Mouse (Mus musculus) liver, postnatal 0 days (tissue): ENCODE results near the gene Ptpra. TPM values are rescaled to one million over a fixed set of nuclear protein-coding genes. Genes with fewer than 3 reads are reported as not detected.

Experiments
- ATAC-seq: fragments of 200-750 bp; cut with Nextera tagmentation; 2 replicates; pipeline ENCODE4 v1.8.0; 2017; ENCODE audit warnings: mild to moderate bottlenecking, moderate library complexity
- DNase-seq: peaks from one replicate; pipeline ENCODE4 v3.0.0-alpha.2; 2016
- H3K27ac ChIP-seq: fragments of 300-500 bp; sonication (generic); 2 replicates; pipeline ENCODE4 v1.5.1; 2014; ENCODE audit warnings: antibody characterized with exemption, moderate library complexity, mild to moderate bottlenecking, low read depth
- H3K27me3 ChIP-seq: fragments of 300-500 bp; sonication (generic); 2 replicates; pipeline ENCODE4 v1.6.1; 2014; ENCODE audit warnings: low read length, control low read depth, mixed read lengths; ENCODE audit not compliant: insufficient read depth
- H3K36me3 ChIP-seq: fragments of 300-500 bp; sonication (generic); replicated peaks from 2 replicates; pipeline ENCODE4 v1.6.1; 2014; ENCODE audit warnings: mild to moderate bottlenecking, control low read depth, low read length, moderate library complexity, mixed read lengths; ENCODE audit not compliant: insufficient read depth
- H3K4me1 ChIP-seq: fragments of 300-500 bp; sonication (generic); 2 replicates; pipeline ENCODE4 v1.6.1; 2014; ENCODE audit warnings: antibody characterized with exemption, mild to moderate bottlenecking, control low read depth; ENCODE audit not compliant: insufficient read depth
- H3K4me2 ChIP-seq: fragments of 300-500 bp; sonication (generic); 2 replicates; pipeline ENCODE4 v1.6.1; 2014; ENCODE audit warnings: low read depth, mild to moderate bottlenecking, low read length, moderate library complexity, mixed read lengths
- H3K4me3 ChIP-seq: fragments of 300-500 bp; sonication (generic); 2 replicates; pipeline ENCODE4 v1.5.1; 2014; ENCODE audit warnings: low read depth, low read length
- H3K9ac ChIP-seq: fragments of 300-500 bp; sonication (generic); replicated peaks from 2 replicates; pipeline ENCODE4 v1.6.1; 2014; ENCODE audit warnings: mild to moderate bottlenecking, moderate library complexity
- H3K9me3 ChIP-seq: fragments of 300-500 bp; sonication (generic); 2 replicates; pipeline ENCODE4 v1.6.1; 2016; ENCODE audit warnings: mild to moderate bottlenecking, control low read depth, low read length, mixed read lengths
- CTCF ChIP-seq: sonication (generic); IDR thresholded peaks from 2 replicates; pipeline ENCODE4 v1.5.1; 2016; ENCODE audit warnings: antibody characterized with exemption, low read depth
- EP300 ChIP-seq: IDR thresholded peaks from 2 replicates; pipeline ENCODE4 v1.6.1; 2016; ENCODE audit warnings: antibody characterized with exemption, low read depth, mild to moderate bottlenecking
- WGBS: fragments of 180-500 bp; shearing (Covaris S2); extraction: QIAGEN DNeasy Blood & Tissue Kit; methylation state at CpG from one replicate; pipeline ENCODE4 v1.1.7; 2014; ENCODE audit not compliant: insufficient replicate concordance; 5-methylcytosine and 5-hydroxymethylcytosine counted together
- polyA plus RNA-seq: library from polyadenylated mRNA; unstranded; fragments of >200 nt; fragmentation: Nextera tagmentation; extraction: Ambion mirVana; gene quantifications from 2 replicates; pipeline ENCODE4 v1.2.1, GENCODE M21; 2015

Gene Ptpra
- polyA plus RNA-seq, 1 experiment from 2014 or later, result 18.7 TPM

- Histone ChIP-seq H3K4me3 (peak overlapping the region; percentile 92), H3K9me3 (no peaks in the 10 kb centered on the region), H3K4me1 (peaks cover 16% of the 10 kb centered on the region), H3K36me3 (peaks cover 5% of the 10 kb centered on the region; the same call in 1 of the 2 replicates), H3K9ac (peak overlapping the region; percentile 89), H3K27ac (peak overlapping the region; percentile 94), H3K27me3 (no peaks in the 10 kb centered on the region), H3K4me2 (peak overlapping the region; percentile 90)
- no peak for ATAC-seq
- 25% methylated on average over 5 of the region's 5 CpGs for WGBS
- TF ChIP-seq EP300 (no peak), CTCF (peak; percentile 46)
- DNase-seq, result no peak
Measured at GRCm38 (mm10) chr2:130425112-130425511, 25.0 kb upstream of the Ptpra start.

DNA sequence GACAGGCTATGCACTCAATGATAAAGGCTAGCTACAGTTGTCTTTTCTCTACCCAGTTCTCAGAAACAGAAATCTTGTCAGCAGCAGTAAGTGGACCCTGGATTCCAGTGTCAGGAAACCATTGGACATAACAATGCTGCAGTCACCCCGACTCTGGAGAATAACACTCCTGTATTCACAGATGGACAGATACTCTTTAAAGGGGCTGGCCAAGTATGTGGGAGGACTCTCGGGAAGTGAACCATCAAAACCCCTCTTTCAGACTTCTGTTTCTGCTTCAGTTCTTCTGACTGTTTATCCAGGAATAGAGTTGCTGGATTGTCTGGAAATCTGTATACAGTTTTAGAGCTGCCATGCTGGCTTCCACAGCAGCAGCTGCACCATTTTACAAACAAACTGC lies 20.2 kb upstream of the Ptpra start:
- Histone ChIP-seq H3K9ac (no peak overlapping the region), H3K36me3 (peaks cover 10% of the 10 kb centered on the region; the same call in 1 of the 2 replicates), H3K27ac (no peak overlapping the region), H3K4me3 (no peak overlapping the region), H3K4me2 (no peak overlapping the region), H3K9me3 (no peaks in the 10 kb centered on the region), H3K27me3 (no peaks in the 10 kb centered on the region), H3K4me1 (peaks cover 6% of the 10 kb centered on the region)
- no peak for ATAC-seq
- DNase-seq, result no peak
- 58% methylated on average over 2 of the region's 2 CpGs for WGBS
- TF ChIP-seq CTCF (no peak), EP300 (no peak)

- Histone ChIP-seq H3K4me1 (peaks cover under 1% of the 10 kb centered on the region), H3K27me3 (no peaks in the 10 kb centered on the region), H3K36me3 (peaks cover 10% of the 10 kb centered on the region; the same call in 1 of the 2 replicates), H3K4me2 (no peak overlapping the region), H3K9ac (no peak overlapping the region), H3K27ac (0 out of 2 replicates have a peak overlapping the region, but pooled peaks have one; percentile 19), H3K9me3 (no peaks in the 10 kb centered on the region), H3K4me3 (no peak overlapping the region)
- TF ChIP-seq CTCF (no peak), EP300 (no peak)
- 58% methylated on average over 3 of the region's 3 CpGs for WGBS
- ATAC-seq, result no peak
- DNase-seq, result no peak
Measured at GRCm38 (mm10) chr2:130430484-130430883, 19.6 kb upstream of the Ptpra start.

GRCm38 (mm10) chr2:130432157-130432556 lies 17.9 kb upstream of the Ptpra start:
- no peak for TF ChIP-seq EP300
- TF ChIP-seq CTCF, result no peak
- H3K9ac ChIP-seq, result no peak overlapping the region
- ATAC-seq (no peak), DNase-seq (no peak)
- H3K36me3 ChIP-seq, result peaks cover 10% of the 10 kb centered on the region; the same call in 1 of the 2 replicates
- H3K27ac ChIP-seq, result no peak overlapping the region
- H3K4me3 ChIP-seq, result no peak overlapping the region
- WGBS, result 74% methylated on average over 3 of the region's 3 CpGs
- H3K4me2 ChIP-seq, result no peak overlapping the region
- no peaks in the 10 kb centered on the region for H3K27me3 ChIP-seq
- no peaks in the 10 kb centered on the region for H3K9me3 ChIP-seq
- no peaks in the 10 kb centered on the region for H3K4me1 ChIP-seq

DNA sequence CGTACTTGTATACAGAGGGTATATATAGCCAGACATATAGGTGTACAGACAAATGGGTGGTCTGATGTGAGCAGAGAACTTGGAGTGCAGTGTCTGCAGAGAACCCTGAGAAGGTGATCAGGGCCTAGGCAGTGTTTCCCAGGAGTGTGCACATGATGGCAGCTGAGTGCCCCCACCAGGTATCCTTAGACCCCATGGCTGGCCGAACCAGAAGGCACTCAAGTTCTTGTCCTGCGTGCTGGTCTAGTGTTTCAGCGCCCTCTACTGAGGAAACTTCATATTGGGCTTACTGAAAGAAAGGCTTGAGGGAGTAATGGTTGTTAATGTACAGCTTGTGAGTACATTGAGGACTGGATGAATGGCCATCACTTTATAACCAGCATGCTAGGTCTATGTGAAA lies 16.9 kb upstream of the Ptpra start:
- H3K4me1 ChIP-seq, result no peaks in the 10 kb centered on the region
- H3K36me3 ChIP-seq, result peaks cover 15% of the 10 kb centered on the region
- no peak for ATAC-seq
- peak; percentile 75 for TF ChIP-seq CTCF
- TF ChIP-seq EP300, result no peak
- no peak overlapping the region for H3K9ac ChIP-seq
- no peak overlapping the region for H3K4me3 ChIP-seq
- H3K4me2 ChIP-seq, result no peak overlapping the region
- H3K27me3 ChIP-seq, result no peaks in the 10 kb centered on the region
- DNase-seq, result no peak
- no peaks in the 10 kb centered on the region for H3K9me3 ChIP-seq
- 20% methylated on average over 4 of the region's 4 CpGs for WGBS
- no peak overlapping the region for H3K27ac ChIP-seq

- no peak for TF ChIP-seq EP300
- TF ChIP-seq CTCF, result no peak
- ATAC-seq (no peak), DNase-seq (no peak)
- Histone ChIP-seq H3K36me3 (peaks cover 47% of the 10 kb centered on the region), H3K9ac (no peak overlapping the region), H3K4me2 (no peak overlapping the region), H3K4me3 (no peak overlapping the region), H3K27ac (no peak overlapping the region), H3K4me1 (no peaks in the 10 kb centered on the region), H3K27me3 (no peaks in the 10 kb centered on the region), H3K9me3 (no peaks in the 10 kb centered on the region)
- WGBS, result 86% methylated on average over 1 of the region's 1 CpGs
Measured at GRCm38 (mm10) chr2:130436769-130437168, 13.3 kb upstream of the Ptpra start.

DNA sequence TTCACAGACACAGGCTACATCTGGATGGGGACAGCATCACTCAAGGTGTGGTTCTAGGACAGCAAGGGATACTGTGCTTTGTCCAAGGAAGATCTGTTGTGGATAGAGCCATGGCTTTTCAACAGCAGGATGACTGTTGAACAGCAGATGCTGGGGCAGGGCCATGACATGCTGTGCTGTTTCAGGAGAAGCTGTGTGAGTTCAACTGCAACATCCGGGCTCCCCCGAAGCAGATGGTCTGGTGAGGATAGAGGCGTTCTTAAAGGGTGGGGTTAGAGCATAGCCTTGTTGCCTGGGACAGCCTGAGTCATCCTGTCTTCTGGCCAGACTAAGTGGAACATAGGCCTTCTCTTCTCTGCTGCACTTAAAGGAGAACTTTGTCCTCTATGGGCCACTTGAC lies 11.2 kb upstream of the Ptpra start:
- Histone ChIP-seq H3K27ac (no peak overlapping the region), H3K36me3 (peaks cover 61% of the 10 kb centered on the region), H3K4me1 (no peaks in the 10 kb centered on the region), H3K27me3 (no peaks in the 10 kb centered on the region), H3K9me3 (no peaks in the 10 kb centered on the region), H3K4me2 (no peak overlapping the region), H3K9ac (no peak overlapping the region), H3K4me3 (no peak overlapping the region)
- 89% methylated on average over 3 of the region's 3 CpGs for WGBS
- no peak for ATAC-seq
- TF ChIP-seq EP300 (no peak), CTCF (no peak)
- no peak for DNase-seq
